Mouse (Mus musculus): ENCODE data around the gene Myo1c.

DNA sequence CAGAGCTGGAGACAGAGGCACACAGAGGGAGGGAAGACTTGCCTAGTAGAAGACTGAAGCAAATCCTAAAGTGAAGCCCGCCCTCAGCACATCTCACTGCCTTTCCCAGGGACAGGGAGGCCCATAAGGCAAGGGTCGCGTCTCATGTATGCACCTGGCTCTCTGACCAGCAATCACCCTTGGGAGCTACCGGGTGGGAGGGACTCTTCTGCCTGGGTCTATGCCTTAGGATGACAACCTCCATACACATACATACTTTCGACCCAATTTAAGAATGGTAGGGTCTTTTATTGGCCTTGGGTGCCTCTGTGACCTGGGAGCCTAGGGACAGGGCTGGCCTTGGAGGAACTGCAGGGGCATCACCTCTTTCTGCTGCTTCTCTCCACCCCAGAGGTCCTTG lies 23.1 kb downstream of the Myo1c start:
- TF ChIP-seq FLI1 (IDR thresholded peaks at IDR 0.05; ENCODE audit: low read length) (no peak), GATA1 (IDR thresholded peaks at IDR 0.05; ENCODE audit: borderline replicate concordance, low read length) (no peak)

All from megakaryocyte, embryonic 14.5 days (primary cell).